Mouse (Mus musculus) embryonic facial prominence, embryonic 12.5 days (tissue): ENCODE data around the gene Slc41a3. TPM values are rescaled to one million over a fixed set of nuclear protein-coding genes. Genes with fewer than 3 reads are reported as not detected.

Source experiments
- ATAC-seq: fragments of 200-750 bp; cut with Nextera tagmentation; 2 replicates; pipeline ENCODE4 v1.8.0; 2017; ENCODE audit not compliant: insufficient number of reproducible peaks, insufficient read depth, low FRiP score, low TSS enrichment
- H3K27ac ChIP-seq: fragments of 300-500 bp; sonication (generic); 2 replicates; pipeline ENCODE4 v1.5.1; 2016; ENCODE audit warnings: mild to moderate bottlenecking
- H3K27me3 ChIP-seq: fragments of 300-500 bp; sonication (generic); 2 replicates; pipeline ENCODE4 v1.6.1; 2016; ENCODE audit warnings: mild to moderate bottlenecking, moderate library complexity
- H3K36me3 ChIP-seq: fragments of 300-500 bp; sonication (generic); 2 replicates; pipeline ENCODE4 v1.6.1; 2016; ENCODE audit warnings: mild to moderate bottlenecking
- H3K4me1 ChIP-seq: fragments of 300-500 bp; sonication (generic); 2 replicates; pipeline ENCODE4 v1.6.1; 2016
- H3K4me2 ChIP-seq: fragments of 300-500 bp; sonication (generic); replicated peaks from 2 replicates; pipeline ENCODE4 v1.6.1; 2016; ENCODE audit warnings: mild to moderate bottlenecking, moderate library complexity
- H3K4me3 ChIP-seq: fragments of 300-500 bp; sonication (generic); 2 replicates; pipeline ENCODE4 v1.5.1; 2016; ENCODE audit warnings: mild to moderate bottlenecking
- H3K9ac ChIP-seq: fragments of 300-500 bp; sonication (generic); 2 replicates; pipeline ENCODE4 v1.6.1; 2016; ENCODE audit warnings: mild to moderate bottlenecking, moderate library complexity
- H3K9me3 ChIP-seq: fragments of 300-500 bp; sonication (generic); 2 replicates; pipeline ENCODE4 v1.6.1; 2016; ENCODE audit warnings: mild to moderate bottlenecking, moderate library complexity
- WGBS: fragments of 180-500 bp; shearing (Covaris S2); methylation state at CpG from one replicate; pipeline ENCODE4 v1.1.7; 2016; 5-methylcytosine and 5-hydroxymethylcytosine counted together
- polyA plus RNA-seq: library from polyadenylated mRNA; unstranded; fragments of >200 nt; fragmentation: Nextera tagmentation; extraction: Ambion mirVana; gene quantifications from 2 replicates; pipeline ENCODE4 v1.2.1, GENCODE M21; 2016

Slc41a3 gene
- polyA plus RNA-seq, 1 experiment from 2014 or later: 2.8 TPM

- H3K27ac ChIP-seq: no peak overlapping the region
- ATAC-seq: no peak
- H3K4me3 ChIP-seq: no peak overlapping the region
- H3K36me3 ChIP-seq: no peaks in the 10 kb centered on the region
- no peak overlapping the region for H3K9ac ChIP-seq
- no peaks in the 10 kb centered on the region for H3K4me1 ChIP-seq
- WGBS: 79% methylated on average over 6 of the region's 6 CpGs
- H3K27me3 ChIP-seq: no peaks in the 10 kb centered on the region
- H3K4me2 ChIP-seq: no peak overlapping the region
- no peaks in the 10 kb centered on the region for H3K9me3 ChIP-seq
These were observed 11.5 kb downstream of the Slc41a3 start for GRCm38 (mm10) chr6:90615991-90616390.

- 82% methylated on average over 6 of the region's 6 CpGs for WGBS
- no peak overlapping the region for H3K4me3 ChIP-seq
- ATAC-seq: no peak
- H3K9ac ChIP-seq: no peak overlapping the region
- no peak overlapping the region for H3K4me2 ChIP-seq
- no peaks in the 10 kb centered on the region for H3K4me1 ChIP-seq
- H3K27me3 ChIP-seq: no peaks in the 10 kb centered on the region
- no peak overlapping the region for H3K27ac ChIP-seq
- no peaks in the 10 kb centered on the region for H3K9me3 ChIP-seq
- H3K36me3 ChIP-seq: no peaks in the 10 kb centered on the region
These were observed 12.0 kb downstream of the Slc41a3 start for GRCm38 (mm10) chr6:90616481-90616880.

- H3K4me2 ChIP-seq: no peak overlapping the region
- H3K27me3 ChIP-seq: no peaks in the 10 kb centered on the region
- H3K36me3 ChIP-seq: no peaks in the 10 kb centered on the region
- 78% methylated on average over 4 of the region's 4 CpGs for WGBS
- H3K9me3 ChIP-seq: no peaks in the 10 kb centered on the region
- H3K4me3 ChIP-seq: no peak overlapping the region
- no peak overlapping the region for H3K27ac ChIP-seq
- H3K4me1 ChIP-seq: no peaks in the 10 kb centered on the region
- no peak overlapping the region for H3K9ac ChIP-seq
- ATAC-seq: no peak
These were observed 13.7 kb downstream of the Slc41a3 start for GRCm38 (mm10) chr6:90618274-90618673.

- Histone ChIP-seq H3K4me1 (no peaks in the 10 kb centered on the region), H3K9ac (no peak overlapping the region), H3K4me2 (no peak overlapping the region), H3K36me3 (no peaks in the 10 kb centered on the region), H3K27me3 (no peaks in the 10 kb centered on the region), H3K4me3 (no peak overlapping the region), H3K9me3 (no peaks in the 10 kb centered on the region), H3K27ac (no peak overlapping the region)
- 79% methylated on average over 19 of the region's 19 CpGs for WGBS
- peak; percentile 38; the same call in 1 of the 2 replicates for ATAC-seq
These were observed 14.5 kb downstream of the Slc41a3 start for GRCm38 (mm10) chr6:90618821-90619636.

- Histone ChIP-seq H3K27me3 (no peaks in the 10 kb centered on the region), H3K4me3 (no peak overlapping the region), H3K4me1 (no peaks in the 10 kb centered on the region), H3K9ac (no peak overlapping the region), H3K4me2 (no peak overlapping the region), H3K27ac (no peak overlapping the region), H3K9me3 (no peaks in the 10 kb centered on the region), H3K36me3 (no peaks in the 10 kb centered on the region)
- ATAC-seq: no peak
- WGBS: 75% methylated on average over 5 of the region's 5 CpGs
These were observed 15.4 kb downstream of the Slc41a3 start for GRCm38 (mm10) chr6:90619936-90620335.

- peak; percentile 16; the same call in 1 of the 2 replicates for ATAC-seq
- 42% methylated on average over 9 of the region's 9 CpGs for WGBS
- no peaks in the 10 kb centered on the region for H3K9me3 ChIP-seq
- no peak overlapping the region for H3K4me3 ChIP-seq
- H3K4me1 ChIP-seq: no peaks in the 10 kb centered on the region
- no peaks in the 10 kb centered on the region for H3K36me3 ChIP-seq
- no peak overlapping the region for H3K4me2 ChIP-seq
- no peaks in the 10 kb centered on the region for H3K27me3 ChIP-seq
- H3K9ac ChIP-seq: no peak overlapping the region
- no peak overlapping the region for H3K27ac ChIP-seq
These were observed 16.5 kb downstream of the Slc41a3 start for GRCm38 (mm10) chr6:90620791-90621583.

- no peak for ATAC-seq
- Histone ChIP-seq H3K9me3 (no peaks in the 10 kb centered on the region), H3K4me2 (no peak overlapping the region), H3K4me1 (no peaks in the 10 kb centered on the region), H3K4me3 (no peak overlapping the region), H3K36me3 (no peaks in the 10 kb centered on the region), H3K9ac (no peak overlapping the region), H3K27me3 (no peaks in the 10 kb centered on the region), H3K27ac (no peak overlapping the region)
- WGBS: 57% methylated on average over 6 of the region's 6 CpGs
These were observed 17.0 kb downstream of the Slc41a3 start for GRCm38 (mm10) chr6:90621584-90621890.

- 53% methylated on average over 11 of the region's 11 CpGs for WGBS
These were observed 18.4 kb downstream of the Slc41a3 start for GRCm38 (mm10) chr6:90622758-90623455.

GRCm38 (mm10) chr6:90623456-90623836 is 18.9 kb downstream of the Slc41a3 start:
- Histone ChIP-seq H3K4me3 (no peak overlapping the region), H3K4me2 (no peak overlapping the region), H3K36me3 (no peaks in the 10 kb centered on the region), H3K9ac (no peak overlapping the region), H3K9me3 (no peaks in the 10 kb centered on the region), H3K27ac (no peak overlapping the region), H3K4me1 (no peaks in the 10 kb centered on the region), H3K27me3 (no peaks in the 10 kb centered on the region)
- ATAC-seq: no peak
- WGBS: 83% methylated on average over 5 of the region's 5 CpGs

More at GRCm38 (mm10) chr6:90622758-90623455, 18.4 kb downstream of the Slc41a3 start:
- no peak overlapping the region for H3K4me3 ChIP-seq
- no peak for ATAC-seq
- no peak overlapping the region for H3K27ac ChIP-seq
- H3K9ac ChIP-seq: no peak overlapping the region
- H3K36me3 ChIP-seq: no peaks in the 10 kb centered on the region
- H3K9me3 ChIP-seq: no peaks in the 10 kb centered on the region
- H3K4me2 ChIP-seq: no peak overlapping the region
- H3K27me3 ChIP-seq: no peaks in the 10 kb centered on the region
- H3K4me1 ChIP-seq: no peaks in the 10 kb centered on the region

GRCm38 (mm10) chr6:90624184-90624583 is 19.7 kb downstream of the Slc41a3 start:
- H3K27me3 ChIP-seq: no peaks in the 10 kb centered on the region
- no peak overlapping the region for H3K9ac ChIP-seq
- H3K27ac ChIP-seq: no peak overlapping the region
- no peak for ATAC-seq
- no peak overlapping the region for H3K4me3 ChIP-seq
- H3K9me3 ChIP-seq: no peaks in the 10 kb centered on the region
- no peak overlapping the region for H3K4me2 ChIP-seq
- 83% methylated on average over 6 of the region's 6 CpGs for WGBS
- H3K4me1 ChIP-seq: no peaks in the 10 kb centered on the region
- H3K36me3 ChIP-seq: no peaks in the 10 kb centered on the region

- H3K9me3 ChIP-seq: no peaks in the 10 kb centered on the region
- H3K9ac ChIP-seq: no peak overlapping the region
- no peak overlapping the region for H3K4me2 ChIP-seq
- WGBS: 74% methylated on average over 11 of the region's 11 CpGs
- ATAC-seq: no peak
- no peaks in the 10 kb centered on the region for H3K4me1 ChIP-seq
- H3K4me3 ChIP-seq: no peak overlapping the region
- H3K27me3 ChIP-seq: no peaks in the 10 kb centered on the region
- H3K36me3 ChIP-seq: no peaks in the 10 kb centered on the region
- H3K27ac ChIP-seq: no peak overlapping the region
These were observed 20.2 kb downstream of the Slc41a3 start for GRCm38 (mm10) chr6:90624733-90625132.
